Comparison of ENCODE assay signal across 21 mouse cellular contexts in genomic region chr6:148975096-148975495, GRCm38 (mm10).
"Had no signal": no experiment of that assay in that cellular context is flagged by ENCODE, and none has a peak within 500 bp of the region (broad histone marks: within the 10 kb centered on the region; RNA-seq: fewer than 3 reads in every experiment).

No protein-coding gene starts in this region.

- H3K4me2 ChIP-seq: kidney, embryonic 15.5 days; limb, embryonic 13.5 days; liver, embryonic 13.5 days; lung, embryonic 14.5 days; midbrain, embryonic 13.5 days; stomach, embryonic 15.5 days had no signal

- ATAC-seq: liver, postnatal 0 days; midbrain, embryonic 13.5 days had no signal

- H3K4me3 ChIP-seq: kidney, embryonic 15.5 days; left cerebral cortex, adult 2 months; limb, embryonic 13.5 days; liver, embryonic 13.5 days; midbrain, embryonic 13.5 days; stomach, embryonic 15.5 days had no signal

- H3K27me3 ChIP-seq: kidney, embryonic 15.5 days; limb, embryonic 13.5 days; liver, embryonic 13.5 days; midbrain, embryonic 13.5 days; stomach, embryonic 15.5 days had no signal

- H3K36me3 ChIP-seq: kidney, embryonic 15.5 days; limb, embryonic 13.5 days; liver, embryonic 13.5 days; midbrain, embryonic 13.5 days; stomach, embryonic 15.5 days had no signal

- H3K9me3 ChIP-seq: kidney, embryonic 15.5 days; limb, embryonic 13.5 days; liver, embryonic 13.5 days; stomach, embryonic 15.5 days had no signal

- DNase-seq: kidney, adult 11 months; kidney, adult 8-10 months; kidney, postnatal 10 days; kidney, postnatal 36 days; layer of hippocampus, postnatal 36 days; liver; liver, embryonic 13.5 days; liver, postnatal 0 days; lung, embryonic 14.5 days; lung, postnatal 10 days; lung, postnatal 36 days; right cerebral cortex, adult 18-20 months; right cerebral cortex, postnatal 14 days; right cerebral cortex, postnatal 4 days; thymus, adult 18-20 months; thymus, postnatal 36 days had no signal

- H3K9ac ChIP-seq: kidney, embryonic 15.5 days; limb, embryonic 13.5 days; liver, embryonic 13.5 days; liver, postnatal 0 days; lung, embryonic 14.5 days; midbrain, embryonic 13.5 days; stomach, embryonic 15.5 days had no signal

- H3K27ac ChIP-seq: kidney, embryonic 15.5 days; left cerebral cortex, adult 2 months; limb, embryonic 13.5 days; liver, embryonic 13.5 days; midbrain, embryonic 13.5 days; stomach, embryonic 15.5 days had no signal
